Mouse (Mus musculus) kidney, adult 8-10 months (tissue): ENCODE data around the gene Sh3bp4.

Source experiments
- DNase-seq, 2 experiments: peaks; one replicate each; pipeline ENCODE4 v3.0.0; 2022

Gene Sh3bp4

GRCm38 (mm10) chr1:89070103-89070700 lies at the start of gene Sh3bp4:
TSS of gene Sh3bp4 (plus strand) at chr1:89070415.
- peak; percentile 99 to 100 for DNase-seq

DNA sequence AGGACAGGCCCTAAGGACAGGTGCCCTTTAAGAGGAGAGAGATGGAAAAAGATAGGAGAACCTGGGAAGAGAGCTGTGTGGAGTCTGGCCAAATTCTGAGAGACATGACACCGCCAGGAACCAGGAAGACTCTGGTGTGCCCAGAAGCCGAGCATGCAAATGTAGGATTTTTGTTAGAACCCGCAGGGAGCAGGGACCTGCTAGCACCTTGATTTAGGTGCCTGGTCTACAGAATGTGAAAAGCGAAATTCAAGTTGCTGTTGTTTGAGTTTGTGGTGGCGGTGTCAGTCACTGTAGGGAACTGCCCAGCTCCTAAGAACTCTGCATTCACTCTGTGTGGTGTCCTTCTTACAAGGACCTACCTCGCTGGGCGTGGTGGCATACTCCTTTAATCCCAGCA lies 47.2 kb upstream of the Sh3bp4 start:
- no peak for DNase-seq

DNA sequence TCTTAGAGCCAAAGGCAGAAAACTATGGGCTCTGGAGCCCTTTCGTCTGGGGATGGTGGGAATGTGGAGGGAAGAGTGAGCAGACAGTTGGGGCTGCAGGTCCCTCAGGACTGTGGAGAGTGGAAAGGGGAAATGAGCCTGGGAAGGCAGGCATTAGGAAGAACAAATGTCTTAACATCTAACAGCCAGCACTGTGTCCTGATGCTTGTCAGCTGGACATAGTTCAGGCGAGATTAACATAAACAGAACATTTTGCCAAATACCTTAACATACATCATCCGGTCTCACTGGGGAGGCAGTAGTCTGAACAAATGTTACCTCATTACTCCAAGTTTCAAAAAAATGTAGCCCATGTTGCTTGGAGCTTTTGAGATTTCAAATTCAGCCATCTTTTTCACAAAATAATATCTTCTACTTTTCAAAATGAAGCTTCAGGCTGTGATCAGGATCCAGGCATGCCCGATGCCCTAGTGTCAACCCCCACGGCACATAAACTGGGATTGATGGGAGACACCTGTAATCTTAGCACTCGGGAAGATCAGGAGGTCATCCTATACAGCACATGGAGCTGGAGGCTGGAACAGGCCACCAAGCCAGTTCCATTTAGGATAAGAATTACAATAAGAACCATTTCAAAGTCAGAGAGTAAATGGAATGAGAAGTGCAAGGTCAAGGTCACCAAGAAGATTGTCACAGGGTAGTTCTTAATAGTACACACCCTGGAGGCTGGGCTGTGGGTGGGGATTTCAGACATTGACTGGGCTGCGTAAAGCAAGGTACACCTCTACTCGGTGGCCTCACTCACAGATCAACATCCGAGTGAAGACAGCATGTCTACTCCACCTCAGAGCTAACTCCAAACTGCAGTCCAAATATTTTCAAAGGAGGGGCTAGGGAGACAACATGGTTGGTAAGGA lies 45.3 kb upstream of the Sh3bp4 start:
- DNase-seq = peak in 1 of 2 experiments; percentile 23

GRCm38 (mm10) chr1:89026040-89026439 lies 44.2 kb upstream of the Sh3bp4 start:
- peak; percentile 81 to 91 for DNase-seq

DNA sequence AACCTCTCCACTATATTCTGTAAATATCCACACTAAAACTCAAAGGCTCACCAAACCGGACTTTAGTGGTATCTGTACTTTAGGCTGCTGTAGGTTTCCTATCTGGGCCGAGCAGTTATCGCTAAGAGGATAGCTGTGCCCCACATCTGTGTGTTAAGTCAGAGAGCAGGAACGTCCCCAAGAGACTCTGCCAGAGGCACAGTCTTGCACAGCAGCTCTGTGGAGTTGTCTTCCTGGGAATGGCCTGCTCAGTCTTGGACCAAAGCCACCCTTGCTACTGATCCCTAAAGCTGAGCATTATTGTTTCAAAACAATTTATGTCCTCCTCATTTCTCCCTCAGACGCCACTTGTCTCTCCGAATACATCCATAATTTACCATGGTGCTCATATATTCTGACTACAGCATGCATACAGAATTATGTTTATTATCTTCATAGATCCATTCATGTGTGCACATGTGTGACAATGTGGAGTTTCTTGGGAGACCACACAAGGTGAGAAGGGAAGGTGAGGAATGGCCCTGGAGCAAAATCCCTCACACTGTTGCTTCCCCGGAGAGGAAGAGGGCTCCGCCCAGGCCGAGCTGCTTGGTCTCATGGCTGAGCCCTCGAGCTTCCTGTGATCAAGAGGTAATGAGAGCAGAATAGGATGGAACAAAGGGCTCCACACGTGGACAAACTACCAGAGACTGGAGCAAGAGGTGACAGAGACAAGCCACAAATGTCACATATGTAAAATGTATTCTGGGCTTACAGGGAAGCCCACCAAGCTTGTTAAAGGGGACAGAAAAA lies 40.9 kb upstream of the Sh3bp4 start:
- no peak for DNase-seq

- no peak for DNase-seq
These were observed 36.6 kb upstream of the Sh3bp4 start for GRCm38 (mm10) chr1:89033661-89034060.

- DNase-seq = peak in 1 of 2 experiments; percentile 48
These were observed 36.2 kb upstream of the Sh3bp4 start for GRCm38 (mm10) chr1:89034061-89034460.

GRCm38 (mm10) chr1:89035115-89035514 lies 35.1 kb upstream of the Sh3bp4 start:
- no peak for DNase-seq

GRCm38 (mm10) chr1:89039836-89040235 lies 30.4 kb upstream of the Sh3bp4 start:
- DNase-seq = no peak

GRCm38 (mm10) chr1:89041290-89041689 lies 28.9 kb upstream of the Sh3bp4 start:
- DNase-seq = peak in 1 of 2 experiments; percentile 14

DNA sequence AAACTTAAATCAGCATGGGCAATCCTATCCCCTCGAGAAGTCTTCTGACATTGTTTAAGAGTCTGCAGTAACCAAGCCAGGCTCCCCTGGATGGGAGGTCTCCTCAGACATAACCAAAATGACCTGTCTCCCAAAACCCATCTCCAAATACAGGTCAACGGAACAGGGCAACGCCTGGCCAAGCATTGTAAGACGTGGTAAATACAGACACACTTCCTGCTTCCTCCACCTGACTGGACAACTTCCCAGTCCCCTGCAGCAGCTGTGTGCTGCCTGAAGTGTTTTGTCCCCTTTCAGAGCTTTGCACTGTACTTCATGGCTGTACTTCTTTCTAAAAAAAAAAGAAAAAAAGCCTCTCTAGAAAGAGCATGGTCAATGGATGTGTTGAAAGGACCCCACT lies 28.1 kb upstream of the Sh3bp4 start:
- no peak for DNase-seq

GRCm38 (mm10) chr1:89042956-89043355 lies 27.3 kb upstream of the Sh3bp4 start:
- DNase-seq = no peak

DNA sequence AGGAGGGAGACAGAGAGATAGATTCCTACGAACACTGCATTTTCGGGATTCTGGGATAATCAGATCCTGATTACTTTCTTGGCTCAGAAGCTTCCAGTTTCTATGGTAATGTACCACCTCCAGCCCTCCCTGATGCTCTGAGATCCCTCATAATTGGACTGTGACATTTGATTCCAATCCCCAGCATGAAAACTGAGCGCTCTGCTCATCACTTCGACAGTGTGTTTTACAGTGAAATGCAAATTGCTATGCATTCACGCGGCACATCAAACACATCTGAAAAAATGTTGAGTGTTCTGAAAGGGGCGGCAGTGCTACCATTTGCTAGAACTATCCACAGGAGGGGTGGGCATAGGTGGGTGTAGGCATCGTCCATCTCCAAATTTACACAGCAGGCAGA lies 24.8 kb upstream of the Sh3bp4 start:
- no peak for DNase-seq

DNA sequence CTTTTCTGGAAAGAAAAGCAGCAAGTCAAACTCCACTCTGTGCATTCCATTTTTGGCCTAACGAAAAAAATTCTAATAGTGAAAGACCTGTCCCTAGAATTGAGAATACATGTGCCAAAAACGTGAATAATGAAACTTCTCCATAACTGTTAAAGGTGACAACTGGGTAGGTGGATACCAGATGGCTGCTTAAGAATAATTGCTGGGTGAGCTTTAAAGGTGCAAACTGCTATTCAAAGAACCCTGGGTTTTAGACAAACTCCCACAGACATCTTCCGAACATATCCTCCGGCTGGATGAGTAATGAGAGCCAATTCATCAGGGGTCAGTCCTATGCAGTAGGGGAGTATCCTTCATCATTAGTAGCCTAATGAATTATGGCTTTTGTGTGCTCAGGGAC lies 20.7 kb upstream of the Sh3bp4 start:
- no peak for DNase-seq

DNA sequence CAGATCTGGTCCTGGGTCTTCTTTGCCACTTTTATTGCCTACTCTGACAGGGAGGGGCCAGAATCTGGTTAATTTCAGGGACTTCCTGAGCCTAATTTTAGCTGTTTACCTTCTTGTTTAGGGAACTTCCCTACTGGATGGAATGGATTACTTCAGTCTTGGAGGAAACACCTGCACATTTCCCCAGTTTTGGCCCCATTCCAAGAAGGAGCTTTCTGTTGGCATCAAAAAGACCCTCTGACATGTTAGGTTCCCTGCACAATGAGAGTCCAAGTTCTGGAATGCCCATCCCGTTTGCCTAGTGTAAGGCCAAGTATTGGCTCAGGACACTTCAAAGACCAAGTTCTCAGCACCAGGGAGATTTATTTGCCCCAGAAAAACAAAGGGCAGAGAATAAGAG lies 14.0 kb upstream of the Sh3bp4 start:
- no peak for DNase-seq

DNA sequence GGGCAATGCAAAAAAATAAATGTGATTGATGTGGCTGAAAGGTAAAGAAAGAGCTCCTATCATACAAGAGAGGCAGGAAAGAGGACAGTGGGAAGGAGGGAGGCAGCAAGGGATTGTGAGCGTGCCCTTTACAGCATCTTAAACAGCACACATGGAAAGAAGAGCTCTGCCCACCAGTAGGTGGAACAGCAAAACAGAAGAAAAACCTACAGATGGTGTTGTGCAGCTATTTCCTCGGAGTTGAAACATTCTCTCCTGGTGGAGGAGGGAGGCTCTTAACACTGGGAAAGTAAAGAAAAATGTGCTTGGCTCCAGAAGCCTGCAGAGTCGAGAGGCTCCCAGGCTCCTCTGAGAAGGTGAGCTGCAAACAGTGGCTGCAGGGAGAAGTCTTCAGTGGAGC lies 12.8 kb upstream of the Sh3bp4 start:
- DNase-seq = no peak

DNA sequence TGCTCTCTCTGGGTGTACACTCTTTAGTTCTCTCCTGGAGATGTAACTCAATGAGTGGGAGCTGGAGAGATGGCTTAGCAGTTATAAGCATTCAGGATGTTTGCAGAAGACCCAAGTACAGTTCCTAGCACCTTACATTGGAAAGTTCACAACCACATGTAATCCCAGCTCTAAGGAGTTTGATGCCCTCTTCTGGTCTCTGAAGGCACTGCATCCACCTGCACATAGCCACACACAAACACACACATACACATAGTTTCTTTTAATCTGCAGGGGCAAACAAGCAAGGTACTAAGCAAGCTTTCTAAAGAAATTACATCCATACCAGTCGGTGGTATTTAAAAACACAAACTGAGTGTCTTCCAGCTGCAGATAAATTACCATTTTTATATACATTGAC lies 12.2 kb upstream of the Sh3bp4 start:
- no peak for DNase-seq

DNA sequence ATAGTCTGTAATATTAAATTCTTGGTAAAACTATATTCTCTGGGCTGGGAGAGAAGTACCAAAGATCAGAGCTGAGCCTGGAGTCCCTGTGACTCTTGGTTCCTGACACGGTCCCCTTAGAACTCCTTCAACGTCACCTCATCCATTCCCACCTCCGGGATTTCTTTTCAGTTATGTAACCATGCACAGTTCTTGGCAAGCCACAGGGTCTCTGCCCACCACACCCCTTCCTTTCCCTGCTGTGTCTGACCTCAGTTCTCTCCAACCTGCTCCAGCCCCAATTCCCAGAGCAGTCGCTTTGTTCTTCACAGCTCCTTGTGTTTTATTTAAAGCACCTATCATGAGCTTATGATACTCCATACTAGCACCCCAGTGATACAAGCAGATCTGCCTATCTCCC lies 7.2 kb upstream of the Sh3bp4 start:
- no peak for DNase-seq

- DNase-seq = no peak
These were observed 6.4 kb upstream of the Sh3bp4 start for GRCm38 (mm10) chr1:89063800-89064199.

GRCm38 (mm10) chr1:89068812-89069211 lies 1.4 kb upstream of the Sh3bp4 start:
- no peak for DNase-seq

- no peak for DNase-seq
These were observed 624 bp upstream of the Sh3bp4 start for GRCm38 (mm10) chr1:89069479-89070102.

GRCm38 (mm10) chr1:89070871-89071361 lies 701 bp downstream of the Sh3bp4 start:
- peak in 1 of 2 experiments; percentile 43 for DNase-seq
